Mouse (Mus musculus) testis, postnatal 14 days (tissue): ENCODE data around the gene Aph1c.
"Not testable (repeated sequence)": the region's sequence is repeated elsewhere in the genome, so short reads cannot be mapped to it uniquely, and the experiment has no call there.

Source experiments
- DNase-seq: peaks from one replicate; pipeline ENCODE4 v3.0.0; 2021; ENCODE audit warnings: low spot score

Aph1c gene

DNA sequence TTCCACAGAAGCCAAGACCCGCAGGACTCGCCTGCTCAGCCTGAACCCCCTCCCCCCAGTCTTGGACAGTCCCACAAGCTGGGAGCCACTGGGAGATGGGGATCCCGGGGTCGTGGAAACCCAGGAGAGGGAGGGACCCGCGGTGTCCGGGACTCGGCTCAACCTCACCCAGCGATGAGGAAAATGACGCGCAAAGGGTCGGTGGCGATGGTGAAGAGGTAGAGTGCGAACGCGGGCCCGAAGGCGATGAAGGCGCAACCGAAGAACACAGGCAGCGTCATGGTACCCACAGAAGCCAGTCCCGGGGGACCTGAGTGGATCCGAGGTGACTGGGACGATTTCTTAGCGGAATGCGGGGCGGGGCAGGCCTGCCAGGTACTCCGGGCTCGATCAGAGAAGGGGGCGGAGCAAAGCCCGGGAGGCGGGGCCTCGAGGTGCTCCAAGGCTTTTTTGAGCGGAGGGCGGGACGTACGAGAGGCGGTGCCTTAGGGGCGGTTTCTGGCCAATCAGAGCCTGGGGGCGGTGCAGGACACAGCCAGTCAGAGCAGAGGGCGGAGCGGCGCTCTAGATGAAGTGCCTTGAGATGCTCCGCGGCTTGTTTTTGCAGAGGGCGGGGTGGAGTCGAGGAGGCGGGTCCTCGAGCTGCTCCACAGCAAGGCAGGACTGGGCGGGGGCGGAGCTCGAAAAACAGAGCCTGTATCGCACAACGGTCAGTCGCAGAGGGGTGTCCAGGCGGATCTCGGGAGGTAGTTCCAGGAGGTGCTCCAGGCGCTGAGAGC, at the start of gene Aph1c:
TSS of gene Aph1c (minus strand) at position 409 of the 779 bp plus-strand sequence.
- DNase-seq = peak; percentile 99

DNA sequence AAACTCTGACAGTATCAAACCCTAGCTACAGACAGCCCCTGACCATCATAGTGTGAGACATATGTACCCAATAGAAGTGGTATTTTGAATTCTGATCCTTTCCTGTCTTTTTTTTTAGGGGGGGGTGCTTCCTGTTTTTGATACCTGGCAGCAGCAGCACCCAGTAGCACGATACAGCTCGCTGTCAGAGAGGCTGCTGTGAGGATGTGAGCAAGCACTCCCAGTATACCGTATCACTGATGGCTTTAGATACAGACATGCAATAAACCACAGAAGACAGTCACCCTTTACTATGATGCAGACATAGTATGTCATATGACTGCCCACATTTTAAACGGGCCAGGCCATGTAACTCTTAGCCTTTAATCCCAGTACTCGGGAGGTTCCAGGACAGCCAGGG, 49.0 kb upstream of the Aph1c start:
- DNase-seq = no peak

DNA sequence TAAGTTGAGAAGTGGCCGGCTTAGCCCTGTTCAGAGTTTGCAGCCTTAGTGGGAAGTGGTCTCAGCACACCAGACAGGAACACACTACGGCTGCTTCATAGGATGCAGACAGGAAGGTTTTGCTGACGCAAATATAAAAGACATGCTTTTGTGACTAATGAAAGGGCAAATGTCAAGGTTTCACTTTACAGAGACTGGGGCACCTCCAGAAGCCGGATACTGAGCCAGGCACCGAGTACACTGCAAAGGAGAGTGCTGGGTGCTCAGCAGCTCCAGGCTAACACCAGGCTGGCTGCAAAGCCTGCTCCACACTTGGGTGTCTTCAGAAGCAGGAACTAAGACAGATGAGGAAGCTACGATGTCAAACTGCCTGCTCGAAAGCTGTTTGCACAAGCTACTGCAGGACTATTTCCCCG, 47.9 kb upstream of the Aph1c start:
- no peak for DNase-seq

DNA sequence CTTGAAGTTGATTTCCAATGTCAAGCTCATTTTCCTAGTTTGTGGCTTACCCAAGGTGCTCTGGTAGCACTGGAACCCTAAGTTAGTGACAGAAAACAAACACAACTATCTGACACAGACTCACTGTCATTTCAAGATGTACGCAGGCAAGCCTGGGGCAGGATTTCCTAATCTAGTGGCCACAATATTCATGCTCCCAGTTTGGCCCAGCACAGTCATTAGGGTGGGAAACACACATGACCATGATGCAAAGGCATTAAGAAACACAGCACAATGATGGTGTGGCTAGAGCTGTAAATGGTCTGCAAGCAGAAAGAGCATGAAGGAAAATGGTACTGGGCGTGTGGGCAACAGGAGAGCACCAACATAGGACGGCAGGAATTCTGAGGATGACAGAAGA, 47.3 kb upstream of the Aph1c start:
- no peak for DNase-seq

DNA sequence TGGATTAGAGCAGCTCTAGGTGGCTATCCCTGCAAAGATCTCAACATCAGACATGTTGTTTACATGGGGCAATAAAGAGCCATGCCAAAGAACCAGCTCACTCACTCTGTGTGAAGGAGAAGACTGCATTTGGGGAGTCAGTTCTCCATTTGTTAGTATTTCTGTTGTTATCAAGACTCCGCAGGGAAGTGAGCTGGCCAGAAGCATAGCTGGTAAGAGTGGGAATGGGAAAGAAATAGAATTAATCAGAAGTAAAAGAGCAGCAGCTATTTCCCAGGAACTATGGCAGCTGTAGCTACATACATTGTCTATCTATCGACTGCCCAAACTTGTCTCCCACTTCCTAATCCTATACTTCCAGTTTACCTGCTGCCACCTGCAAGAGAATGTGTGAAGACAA, 46.2 kb upstream of the Aph1c start:
- no peak for DNase-seq

DNA sequence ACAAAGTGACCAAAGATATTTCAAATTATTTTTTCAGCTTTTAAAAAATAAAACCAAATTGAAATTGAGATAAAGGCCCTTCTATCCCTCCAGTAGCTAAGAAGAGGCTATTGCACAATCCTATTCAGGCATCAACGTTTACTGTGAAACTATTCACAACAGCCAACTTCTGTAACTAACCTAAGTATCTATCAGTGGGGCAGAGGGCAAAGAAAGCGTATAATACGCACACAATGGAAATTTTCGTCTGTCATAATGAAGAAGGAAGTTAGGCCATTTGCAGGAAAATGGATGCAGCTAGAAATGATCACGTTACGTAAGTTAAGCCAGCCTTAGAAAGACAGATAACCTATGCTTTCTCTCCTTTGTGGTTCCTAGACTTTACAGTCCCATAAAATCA, 45.0 kb upstream of the Aph1c start:
- no peak for DNase-seq

DNA sequence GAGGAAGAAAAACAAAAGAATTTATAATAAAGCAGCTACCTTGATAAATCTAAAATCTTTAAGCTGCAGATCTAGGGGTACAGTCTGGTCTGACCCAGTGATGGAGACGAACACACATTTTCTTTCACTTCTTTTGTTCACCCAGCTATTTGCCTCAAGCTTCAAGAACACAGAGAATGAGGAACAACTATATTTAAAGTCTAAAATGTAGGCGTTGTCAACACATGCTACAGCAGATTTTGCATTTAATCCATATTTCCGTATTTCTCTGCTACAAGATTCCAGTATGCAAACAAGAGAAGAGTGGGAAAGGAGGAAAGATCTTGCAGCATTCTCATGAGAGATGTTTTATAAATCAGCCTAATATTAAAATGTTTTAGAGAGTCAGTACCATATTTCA, 44.4 kb upstream of the Aph1c start:
- DNase-seq = no peak

DNA sequence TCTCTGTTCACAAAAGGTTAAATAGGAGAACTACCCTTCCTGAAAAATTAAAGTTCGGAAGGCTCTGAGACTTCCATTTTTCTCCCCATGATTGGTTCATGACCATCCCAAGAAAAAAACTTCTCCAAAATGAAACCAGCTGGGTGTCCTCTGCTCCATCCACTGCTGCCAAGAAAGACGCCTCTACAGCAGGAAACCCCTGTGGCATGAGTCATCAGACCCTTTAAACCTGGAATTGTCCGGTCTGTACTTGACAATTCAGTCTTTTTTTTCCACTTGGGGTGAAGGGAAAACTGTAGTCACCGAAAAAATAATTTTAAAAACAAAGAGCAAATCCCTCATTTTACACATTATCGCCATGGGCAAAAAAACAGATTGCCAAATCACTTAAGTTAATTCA, 42.1 kb upstream of the Aph1c start:
- peak; percentile 18 for DNase-seq

DNA sequence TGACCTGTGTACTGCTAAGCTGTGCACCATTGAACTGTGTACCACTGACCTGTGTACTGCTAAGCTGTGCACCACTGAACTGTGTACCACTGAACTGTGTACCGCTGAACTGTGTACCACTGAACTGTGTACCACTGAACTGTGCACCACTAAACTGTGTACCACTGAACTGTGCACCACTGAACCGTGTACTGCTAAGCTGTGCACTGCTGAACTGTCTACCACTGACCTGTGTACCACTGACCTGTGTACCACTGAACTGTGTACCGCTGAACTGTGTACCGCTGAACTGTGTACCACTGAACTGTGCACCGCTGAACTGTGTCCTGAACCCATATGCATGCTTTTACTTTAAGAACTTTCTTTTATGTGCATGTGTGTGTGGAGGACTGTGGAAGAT, 39.8 kb upstream of the Aph1c start:
- no peak for DNase-seq

DNA sequence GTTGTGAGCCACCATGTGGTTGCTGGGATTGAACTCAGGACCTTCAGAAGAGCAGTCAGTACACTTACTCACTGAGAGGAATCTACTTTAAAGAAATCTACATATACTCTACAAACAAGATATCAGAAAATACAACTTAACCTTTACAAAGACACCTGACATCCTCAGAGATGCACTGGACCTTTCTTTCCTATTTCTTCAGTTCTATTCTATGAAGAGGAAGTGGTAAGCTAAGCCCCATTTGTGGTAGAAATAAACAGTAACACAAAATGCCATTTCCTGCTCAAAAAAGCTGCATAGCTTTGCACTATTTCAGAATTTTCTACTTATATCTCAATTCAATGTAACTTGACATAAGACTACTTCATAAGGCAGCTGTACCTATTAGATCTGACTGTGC, 39.0 kb upstream of the Aph1c start:
- DNase-seq = no peak

DNA sequence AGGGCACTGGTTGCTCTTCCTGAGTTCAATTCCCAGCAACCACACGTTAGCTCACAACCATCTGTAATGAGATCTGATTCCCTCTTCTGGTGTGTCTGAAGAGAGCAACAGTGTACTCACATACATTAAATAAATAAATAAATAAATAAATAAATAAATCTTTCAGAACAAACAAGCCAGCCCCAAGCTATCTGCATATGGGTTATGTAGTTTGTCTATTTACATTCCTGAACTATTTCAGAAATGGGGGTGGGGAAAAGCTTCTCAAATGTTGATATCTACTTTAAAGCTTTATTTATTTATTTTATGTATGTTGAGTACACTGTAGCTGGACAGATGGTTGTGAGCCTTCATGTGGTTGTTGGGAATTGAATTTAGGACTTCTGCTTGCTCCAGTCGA, 38.5 kb upstream of the Aph1c start:
- DNase-seq = not testable (repeated sequence)

DNA sequence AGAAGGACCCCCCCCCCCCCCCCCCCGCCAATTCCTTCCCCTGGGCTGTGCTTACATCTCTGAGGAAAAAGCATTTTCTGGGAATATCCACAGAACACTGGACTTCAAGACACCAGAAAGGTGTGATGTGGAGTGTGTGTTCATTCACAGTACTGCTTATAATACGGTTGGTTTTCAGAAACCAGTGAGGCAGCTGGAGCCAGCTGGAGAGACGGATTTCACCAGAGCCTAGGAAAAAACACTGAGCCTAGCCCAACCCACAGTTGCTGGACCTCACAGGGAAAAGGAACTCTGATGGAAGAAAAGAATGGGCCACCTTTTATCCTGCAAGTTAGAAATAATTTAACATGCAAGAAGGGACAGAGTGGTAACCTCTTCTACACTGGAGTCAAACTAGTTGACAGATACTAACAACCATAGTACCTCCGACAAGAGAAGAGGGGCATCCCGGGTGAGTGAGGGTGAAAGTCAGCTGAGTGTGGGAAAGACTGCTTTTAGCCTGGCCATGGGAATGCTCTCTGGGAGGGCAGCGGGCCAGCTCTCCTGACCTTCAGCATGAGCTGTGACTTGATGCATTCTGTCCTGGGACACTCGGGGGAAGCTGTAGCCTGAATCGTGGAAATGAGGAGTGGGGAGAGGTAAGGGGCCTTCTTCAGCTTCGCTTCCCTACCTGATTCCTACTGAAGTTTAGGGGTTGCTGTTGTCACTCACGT, 37.6 kb upstream of the Aph1c start:
- DNase-seq = peak; percentile 42

DNA sequence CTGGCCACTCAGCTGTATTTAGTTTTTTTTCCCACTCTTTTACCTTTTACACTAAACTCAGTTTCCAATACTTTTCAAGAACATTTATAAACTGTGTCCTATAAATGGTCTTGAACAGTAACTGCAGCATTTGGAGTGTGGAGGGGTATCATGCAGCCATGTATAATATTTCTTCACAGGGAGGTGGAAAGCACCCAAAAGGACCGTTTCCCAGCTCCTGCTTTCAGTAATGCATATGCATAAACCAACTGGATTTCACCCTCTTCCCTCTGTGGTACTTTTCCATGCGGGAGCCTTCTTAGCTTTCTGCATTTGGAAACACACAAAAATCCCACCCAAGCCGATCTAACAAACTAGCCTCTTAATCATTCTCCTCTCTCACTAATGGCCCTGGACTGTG, 30.2 kb upstream of the Aph1c start:
- DNase-seq = no peak

DNA sequence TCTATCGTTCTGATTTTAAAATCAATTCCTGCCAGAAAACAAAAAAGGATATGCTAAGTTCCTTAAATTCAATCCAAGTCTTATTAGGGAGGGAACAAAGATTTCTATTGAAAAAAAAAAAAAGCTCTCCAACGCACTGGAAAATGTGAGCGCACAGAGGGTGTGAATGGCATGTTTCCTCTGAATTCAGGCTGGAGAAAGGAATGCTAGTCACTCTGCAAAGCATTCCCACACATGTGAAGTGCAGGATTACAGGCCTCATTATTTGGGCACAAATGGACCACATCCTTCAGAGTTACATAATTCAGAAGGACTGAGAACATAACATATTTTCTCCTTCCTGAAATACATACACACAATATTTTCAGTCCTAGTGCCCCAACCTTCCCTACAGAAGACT, 28.9 kb upstream of the Aph1c start:
- no peak for DNase-seq

DNA sequence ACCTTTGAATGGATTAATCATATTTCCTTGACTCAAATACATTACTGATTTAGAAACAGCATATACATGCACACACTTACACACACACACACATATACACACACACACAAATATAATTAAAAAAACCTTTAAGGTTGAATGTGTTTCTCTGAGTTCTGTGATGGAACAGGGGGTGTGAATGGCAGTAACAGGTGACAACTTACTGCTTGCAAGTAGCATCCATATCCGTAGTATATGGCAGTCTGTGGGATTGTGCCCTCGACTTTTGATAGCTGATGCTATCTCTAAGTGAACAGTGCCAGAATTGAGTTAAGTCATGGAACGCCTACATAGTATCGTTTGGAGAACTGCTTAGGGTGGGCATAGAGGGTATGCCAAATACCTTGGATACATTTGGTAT, 27.7 kb upstream of the Aph1c start:
- no peak for DNase-seq

DNA sequence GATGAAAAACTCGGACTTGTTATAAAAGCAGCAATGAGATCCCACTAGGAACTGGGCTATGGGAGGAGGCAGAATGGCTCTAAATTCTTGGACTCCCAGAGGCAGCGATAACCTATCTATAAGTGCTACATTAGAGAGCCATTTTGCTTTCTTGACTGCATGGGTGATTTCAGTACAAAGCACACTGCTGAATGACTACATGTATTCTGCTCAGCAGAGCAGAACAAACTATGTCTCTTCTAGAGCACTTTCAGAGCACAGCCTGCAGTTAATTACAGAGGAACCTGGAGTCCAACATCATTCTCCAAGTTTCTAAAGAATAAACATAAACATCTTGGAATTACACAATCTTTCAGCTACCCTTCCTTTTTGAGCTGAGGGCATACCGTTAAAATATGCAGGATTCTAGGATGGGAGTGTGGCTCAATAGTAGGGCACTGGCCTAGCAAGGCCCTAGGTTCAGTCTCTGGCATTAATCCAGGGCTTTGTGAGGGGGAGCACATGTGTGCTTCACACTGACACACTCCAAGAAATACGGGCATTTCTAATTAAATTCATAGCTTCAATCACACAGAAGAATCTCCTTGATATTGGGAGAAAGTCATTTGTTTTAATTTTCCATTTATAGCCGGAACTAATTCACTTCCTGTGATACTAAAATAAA, 26.7 kb upstream of the Aph1c start:
- no peak for DNase-seq

DNA sequence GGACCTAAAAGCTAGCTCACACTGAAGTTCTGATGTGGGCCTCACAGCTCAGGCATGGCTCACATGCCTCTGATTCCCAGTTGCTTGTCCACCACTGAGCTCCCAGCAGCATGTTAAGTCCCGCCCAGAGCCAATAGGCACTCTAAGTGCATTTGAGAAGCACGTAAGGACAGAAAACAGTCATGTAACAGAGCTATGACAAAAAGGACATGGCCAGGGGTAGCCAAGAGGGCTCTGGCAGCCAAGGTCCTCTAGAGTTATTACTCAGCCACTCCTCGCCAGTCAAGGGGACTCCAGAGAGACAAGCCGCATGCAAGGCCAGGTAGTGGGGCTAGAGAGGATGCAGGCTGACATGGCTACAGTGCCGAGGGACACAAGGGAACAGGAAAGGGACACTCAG, 25.0 kb upstream of the Aph1c start:
- no peak for DNase-seq

DNA sequence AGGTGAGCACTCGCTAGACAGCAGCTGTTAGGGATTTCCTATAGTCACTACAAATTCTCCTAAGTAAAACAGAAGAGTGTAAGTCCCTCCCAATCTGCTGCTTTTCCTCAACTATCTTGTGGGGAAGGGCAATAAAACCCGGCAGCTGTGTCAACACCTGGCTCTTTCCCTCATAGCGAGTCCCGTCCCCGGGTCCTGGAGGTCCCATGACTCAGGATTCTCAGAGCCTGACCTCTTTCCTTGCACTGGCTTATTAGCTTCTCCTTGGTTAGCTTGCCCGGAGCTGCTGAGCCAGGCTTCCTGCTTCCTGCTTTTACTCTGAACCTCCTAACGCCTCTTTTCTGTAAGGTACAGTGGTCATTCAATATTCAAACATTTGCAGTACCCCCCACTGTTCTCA, 21.3 kb upstream of the Aph1c start:
- no peak for DNase-seq

DNA sequence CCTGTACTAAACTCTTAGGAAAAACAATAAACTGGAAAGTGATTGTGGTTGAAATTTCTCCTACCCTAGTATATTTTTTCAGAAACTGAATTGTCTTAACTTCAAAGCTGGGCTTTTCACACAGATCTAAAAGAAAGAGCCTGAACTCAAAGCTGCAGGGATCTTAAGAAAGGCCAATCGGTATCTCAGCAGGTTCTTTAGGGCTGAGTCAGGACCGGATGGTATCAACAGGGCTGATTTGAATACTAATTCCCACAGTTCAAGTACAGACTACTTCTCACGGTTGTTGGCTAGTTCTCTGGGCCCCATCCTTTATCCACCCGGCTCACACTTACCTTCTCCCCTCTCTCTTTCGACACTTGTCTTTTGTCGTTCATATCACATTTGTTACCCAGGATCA, 18.1 kb upstream of the Aph1c start:
- DNase-seq = no peak

DNA sequence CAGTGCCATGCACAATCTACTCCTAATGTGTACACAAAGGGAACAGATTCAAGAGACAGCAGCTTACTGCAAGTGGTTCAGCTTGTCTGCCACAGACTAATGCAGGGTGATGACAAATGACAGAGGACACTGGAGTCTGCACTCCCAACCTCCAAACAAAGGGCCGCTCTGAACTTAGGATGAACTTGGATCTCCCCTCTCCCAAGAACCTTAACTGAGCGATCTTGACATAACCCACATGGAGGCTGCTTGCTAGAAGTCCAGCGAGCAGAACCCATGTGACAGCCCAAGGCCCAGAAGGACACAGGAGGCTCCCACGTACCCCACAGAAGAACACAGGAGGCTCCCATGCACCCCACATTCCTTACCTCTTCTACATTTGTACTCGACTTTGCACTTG, 16.4 kb upstream of the Aph1c start:
- DNase-seq = no peak

DNA sequence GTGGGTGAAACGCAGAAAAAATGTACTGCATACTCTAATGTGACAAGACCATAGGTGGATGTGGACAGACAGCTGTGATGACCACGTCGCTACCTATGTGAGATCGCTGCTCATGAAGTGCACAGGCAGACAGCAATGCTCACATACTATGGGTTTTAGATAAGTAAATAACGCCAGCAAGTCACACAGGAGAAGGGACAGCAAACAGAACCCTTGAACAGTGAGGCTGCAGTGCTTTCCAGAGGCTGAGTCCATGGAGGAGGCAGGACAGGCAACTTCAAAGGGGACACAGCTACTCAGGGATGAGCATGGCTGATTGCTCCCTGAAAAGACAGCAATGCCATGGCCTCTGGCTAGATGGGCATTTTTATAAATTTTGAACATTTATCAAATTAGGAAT, 12.3 kb upstream of the Aph1c start:
- no peak for DNase-seq

DNA sequence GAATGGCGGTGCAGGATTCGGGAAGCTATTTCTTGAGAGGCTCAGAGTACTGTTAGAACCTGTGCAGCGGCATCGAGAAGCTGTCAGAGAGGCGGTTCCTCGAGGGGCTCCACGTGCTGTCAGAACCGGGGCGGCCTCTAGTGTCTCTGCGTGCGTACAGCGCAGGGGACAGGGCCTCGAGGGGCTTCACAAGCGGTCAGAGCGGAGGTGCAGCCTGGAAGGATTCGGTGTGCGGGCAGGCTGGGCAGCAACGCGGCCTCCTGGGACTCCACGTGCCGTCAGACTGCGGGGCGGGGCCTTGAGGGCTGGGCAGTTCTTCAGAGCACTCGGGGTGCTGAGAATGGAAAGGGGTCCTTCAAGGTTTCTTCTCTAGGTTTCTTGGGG, 563 bp upstream of the Aph1c start:
- peak; percentile 82 for DNase-seq

DNA sequence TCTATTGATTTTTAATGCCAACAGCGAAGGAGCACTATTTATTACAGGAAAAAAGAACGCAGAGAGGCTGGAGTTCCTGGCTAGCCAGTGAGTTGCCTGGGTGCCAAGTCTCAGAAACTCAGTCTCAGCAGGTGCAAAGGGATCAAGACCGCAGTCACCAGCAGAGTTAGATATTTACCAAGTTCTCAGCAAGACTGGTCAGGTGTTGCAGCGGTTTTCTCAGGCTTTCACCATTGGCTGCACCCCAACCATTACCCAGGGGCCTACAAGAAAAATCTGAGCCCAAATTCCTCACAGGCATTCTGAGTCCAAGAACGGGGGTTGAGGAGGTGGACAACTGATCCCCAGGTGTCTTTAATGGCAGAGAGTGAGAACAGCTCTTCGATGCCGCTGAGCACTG, 675 bp downstream of the Aph1c start:
- DNase-seq = no peak
